Mouse (Mus musculus) CH12.LX (cell line): ENCODE results near the gene Fbf1. TPM values are rescaled to one million over a fixed set of nuclear protein-coding genes. Genes with fewer than 3 reads are reported as not detected.
A peak's percentile ranks its signal among the peaks of the same experiment; 100 is the strongest.

Experiments used
- DNase-seq: peaks from one replicate; pipeline ENCODE4 v3.0.0-alpha.2; 2013; ENCODE audit errors: extremely low read depth
- H3K27ac ChIP-seq: 2 replicates; pipeline ENCODE4 v1.5.1; 2012; ENCODE audit warnings: low read depth, mild to moderate bottlenecking, control low read depth, moderate library complexity; ENCODE audit not compliant: insufficient read depth
- H3K27me3 ChIP-seq: replicated peaks from 2 replicates; pipeline ENCODE3; 2012; ENCODE audit warnings: inconsistent platforms
- H3K36me3 ChIP-seq, 2 experiments: replicated peaks in 1 of 2; 2 replicates each; pipeline versions ENCODE3 to v1.6.1; 2012; ENCODE audit warnings: inconsistent platforms in 1 of 2, low read length in 1 of 2, mild to moderate bottlenecking in 1 of 2, mixed read lengths in 1 of 2, moderate library complexity in 1 of 2; ENCODE audit not compliant: control insufficient read depth in 1 of 2, insufficient read depth in 1 of 2
- H3K4me1 ChIP-seq, 2 experiments: 2 replicates each; pipeline ENCODE4 v1.6.1; 2012; ENCODE audit warnings: inconsistent platforms in 1 of 2, moderate library complexity in 1 of 2; ENCODE audit not compliant: insufficient read depth in 2 of 2, control insufficient read depth in 1 of 2
- H3K4me2 ChIP-seq: 2 replicates; pipeline ENCODE4 v1.6.1; 2012; ENCODE audit warnings: low read depth, mild to moderate bottlenecking, control low read depth; ENCODE audit not compliant: poor library complexity, insufficient read depth, severe bottlenecking
- H3K4me3 ChIP-seq, 3 experiments: fragments of 150-350 bp in 1 of 3; sonication (generic) in 1 of 3; replicated peaks in 1 of 3; 2 replicates each; pipeline versions ENCODE3 to v1.5.1; 2011 to 2012; ENCODE audit warnings: low read depth in 2 of 3, low read length in 2 of 3, mild to moderate bottlenecking in 2 of 3, moderate library complexity in 2 of 3, control low read depth in 1 of 3, improper control_type of control experiment in 1 of 3, inconsistent platforms in 1 of 3, mixed read lengths in 1 of 3; ENCODE audit not compliant: poor library complexity in 1 of 3
- H3K79me2 ChIP-seq: replicated peaks from 2 replicates; pipeline ENCODE4 v1.6.1; 2012; ENCODE audit warnings: mild to moderate bottlenecking, moderate library complexity; ENCODE audit not compliant: control insufficient read depth, poor library complexity, insufficient read depth, severe bottlenecking; ENCODE audit errors: extremely low read depth
- H3K9ac ChIP-seq: 2 replicates; pipeline ENCODE4 v1.6.1; 2012; ENCODE audit warnings: low read depth, mild to moderate bottlenecking, control low read depth, moderate library complexity; ENCODE audit not compliant: insufficient read depth
- H3K9me3 ChIP-seq: replicated peaks from 2 replicates; pipeline ENCODE3; 2012; ENCODE audit warnings: low read length, inconsistent platforms, mixed read lengths
- CHD1 ChIP-seq: IDR thresholded peaks from 2 replicates; pipeline ENCODE4 v1.6.1; 2012; ENCODE audit warnings: low read depth, low read length, improper control_type of control experiment, inconsistent platforms
- CHD2 ChIP-seq: IDR thresholded peaks from 2 replicates; pipeline ENCODE4 v1.6.1; 2011; ENCODE audit warnings: low read length, improper control_type of control experiment
- CTCF ChIP-seq, 2 experiments: IDR thresholded peaks in 1 of 2; conservative IDR thresholded peaks in 1 of 2; 2 replicates each; pipeline ENCODE4 v1.5.1; 2011 to 2012; ENCODE audit warnings: low read depth in 2 of 2, low read length in 2 of 2, improper control_type of control experiment in 1 of 2, inconsistent platforms in 1 of 2, mild to moderate bottlenecking in 1 of 2, moderate library complexity in 1 of 2
- ELF1 ChIP-seq: IDR thresholded peaks from 2 replicates; pipeline ENCODE4 v1.6.1; 2014; ENCODE audit warnings: low read depth, mild to moderate bottlenecking, inconsistent platforms, low read length, improper control_type of control experiment
- ETS1 ChIP-seq: conservative IDR thresholded peaks from 2 replicates; pipeline ENCODE4 v1.6.1; 2012; ENCODE audit warnings: low read depth, mild to moderate bottlenecking, inconsistent platforms, low read length, improper control_type of control experiment, moderate library complexity
- GABPA ChIP-seq: IDR thresholded peaks from 2 replicates; pipeline ENCODE4 v1.6.1; 2012; ENCODE audit warnings: low read depth, low read length, improper control_type of control experiment, inconsistent platforms; ENCODE audit not compliant: insufficient replicate concordance
- IRF4 ChIP-seq: IDR thresholded peaks from 2 replicates; pipeline ENCODE4 v1.6.1; 2014; ENCODE audit warnings: low read depth, mild to moderate bottlenecking, inconsistent platforms, low read length, improper control_type of control experiment
- JUN ChIP-seq: IDR thresholded peaks from 2 replicates; pipeline ENCODE4 v1.6.1; 2011; ENCODE audit warnings: low read depth, mild to moderate bottlenecking, low read length, improper control_type of control experiment, moderate library complexity; ENCODE audit not compliant: insufficient read depth
- KAT2A ChIP-seq: IDR thresholded peaks from 2 replicates; pipeline ENCODE4 v1.6.1; 2012; ENCODE audit warnings: low read length, improper control_type of control experiment, inconsistent platforms; ENCODE audit not compliant: insufficient replicate concordance
- MAFK ChIP-seq: IDR thresholded peaks from 2 replicates; pipeline ENCODE4 v1.6.1; 2011; ENCODE audit warnings: low read length, improper control_type of control experiment; ENCODE audit not compliant: insufficient replicate concordance
- MAX ChIP-seq: IDR thresholded peaks from 2 replicates; pipeline ENCODE4 v1.6.1; 2011; ENCODE audit warnings: low read length, improper control_type of control experiment
- MAZ ChIP-seq: IDR thresholded peaks from 2 replicates; pipeline ENCODE4 v1.6.1; 2012; ENCODE audit warnings: low read depth, mild to moderate bottlenecking, inconsistent platforms, low read length, improper control_type of control experiment, moderate library complexity
- MEF2A ChIP-seq: IDR thresholded peaks from 2 replicates; pipeline ENCODE4 v1.6.1; 2014; ENCODE audit warnings: low read depth, mild to moderate bottlenecking, inconsistent platforms, low read length, improper control_type of control experiment, borderline replicate concordance
- MYC ChIP-seq: IDR thresholded peaks from 2 replicates; pipeline ENCODE4 v1.6.1; 2011; ENCODE audit warnings: low read depth, mild to moderate bottlenecking, improper control_type of control experiment, low read length
- PAX5 ChIP-seq: IDR thresholded peaks from 2 replicates; pipeline ENCODE4 v1.6.1; 2012; ENCODE audit warnings: low read length, inconsistent platforms, mixed read lengths
- POLR2A ChIP-seq: IDR thresholded peaks from 2 replicates; pipeline ENCODE4 v1.6.1; 2011; ENCODE audit warnings: low read depth, mild to moderate bottlenecking, improper control_type of control experiment, low read length
- POLR2AphosphoS2 ChIP-seq: IDR thresholded peaks from 2 replicates; pipeline ENCODE4 v1.6.1; 2011; ENCODE audit warnings: low read depth, low read length, improper control_type of control experiment
- RCOR1 ChIP-seq: conservative IDR thresholded peaks from 2 replicates; pipeline ENCODE4 v1.6.1; 2012; ENCODE audit warnings: low read depth, mild to moderate bottlenecking, inconsistent platforms, low read length, improper control_type of control experiment
- SIN3A ChIP-seq: IDR thresholded peaks from 2 replicates; pipeline ENCODE4 v1.6.1; 2012; ENCODE audit warnings: low read length, improper control_type of control experiment, inconsistent platforms
- TBP ChIP-seq: conservative IDR thresholded peaks from 2 replicates; pipeline ENCODE4 v1.6.1; 2011; ENCODE audit warnings: low read depth, low read length, improper control_type of control experiment
- TCF12 ChIP-seq: IDR thresholded peaks from 2 replicates; pipeline ENCODE4 v1.6.1; 2014; ENCODE audit warnings: low read depth, mild to moderate bottlenecking, inconsistent platforms, low read length, improper control_type of control experiment
- ZC3H11A ChIP-seq: IDR thresholded peaks from 2 replicates; pipeline ENCODE4 v1.6.1; 2012; ENCODE audit warnings: low read depth, mild to moderate bottlenecking, inconsistent platforms, low read length, improper control_type of control experiment
- ZKSCAN1 ChIP-seq: IDR thresholded peaks from 2 replicates; pipeline ENCODE4 v1.6.1; 2012; ENCODE audit warnings: low read depth, inconsistent platforms, low read length, improper control_type of control experiment, borderline replicate concordance
- ZNF384 ChIP-seq: IDR thresholded peaks from 2 replicates; pipeline ENCODE4 v1.6.1; 2012; ENCODE audit warnings: low read depth, low read length, improper control_type of control experiment, inconsistent platforms
- dilution Hi-C: fragments of 300-500 bp; cut with MboI; formaldehyde crosslinking; loops from 2 replicates; pipeline ENCODE4 v1.14.3; 2020; ENCODE audit warnings: low sequenced_read_pairs; ENCODE audit not compliant: extremely low pct_unique_long_range_greater_than_20kb, extremely low pct_ligation_motif_present
- in situ Hi-C: fragments of 300-500 bp; cut with MboI; formaldehyde crosslinking; loops from 3 replicates; pipeline ENCODE4 v1.14.3; 2019; ENCODE audit warnings: low sequenced_read_pairs, low pct_ligation_motif_present, low pct_unique_long_range_greater_than_20kb, mixed read lengths
- polyA plus RNA-seq: library from polyadenylated mRNA; unstranded; fragments of >175 nt; gene quantifications from 2 replicates; pipeline ENCODE4 v1.2.1, GENCODE M21; 2012; ENCODE audit warnings: low read depth; ENCODE audit not compliant: insufficient read length
- total RNA-seq, 2 experiments: library from RNA; depleted of rRNA; stranded (reverse); fragments of 300-350 nt in 1 of 2; fragments of >200 nt in 1 of 2; gene quantifications; 2 replicates each; pipeline ENCODE4 v1.2.3; 2012 to 2014

Fbf1 gene
- total and polyA plus RNA-seq, 3 experiments, result 23.9 to 44.8 (median 39.0) TPM

GRCm38 (mm10) chr11:116138468-116139138, 29.4 kb downstream of the Fbf1 start, which contains the start of gene Mrpl38 (continued):
- TF ChIP-seq MAZ (0 out of 2 replicates have a peak, but pooled peaks have one; percentile 13), ETS1 (no peak), TCF12 (peak; percentile 93), KAT2A (peak; percentile 47; the same call in 1 of the 2 replicates), GABPA (no peak), TBP (peak; percentile 77; the same call in 1 of the 2 replicates), POLR2AphosphoS2 (peak; percentile 54; the same call in 1 of the 2 replicates), CHD2 (no peak), MAX (peak; percentile 87), ZKSCAN1 (no peak), JUN (no peak), CHD1 (0 out of 2 replicates have a peak, but pooled peaks have one; percentile 9)
- TF ChIP-seq, all 38 proteins: peak for 24

- dilution Hi-C loops, result no loop called here
- peaks cover 21 to 54% of the 10 kb centered on the region in 2 experiments for H3K4me1 ChIP-seq
- peaks cover 39 to 65% of the 10 kb centered on the region in 2 experiments for H3K36me3 ChIP-seq
- in situ Hi-C loops, result no loop called here
- H3K27ac ChIP-seq, result peak overlapping the region; percentile 47
- H3K9ac ChIP-seq, result peak overlapping the region; percentile 92
- no peaks in the 10 kb centered on the region for H3K9me3 ChIP-seq
- peak; percentile 33 for DNase-seq
- H3K4me3 ChIP-seq, result peak overlapping the region; percentile 83 to 95 (median 83)
- no peaks in the 10 kb centered on the region for H3K27me3 ChIP-seq
- H3K4me2 ChIP-seq, result peak overlapping the region; percentile 81
- TF ChIP-seq GABPA (no peak), SIN3A (peak; percentile 5; the same call in 1 of the 2 replicates), MAZ (0 out of 2 replicates have a peak, but pooled peaks have one; percentile 19), ETS1 (no peak), CHD1 (no peak), PAX5 (no peak), ELF1 (no peak)
- peaks cover 24% of the 10 kb centered on the region for H3K79me2 ChIP-seq
Measured at GRCm38 (mm10) chr11:116138096-116138467, 29.9 kb downstream of the Fbf1 start.

GRCm38 (mm10) chr11:116134171-116134570, 33.8 kb downstream of the Fbf1 start:
- Histone ChIP-seq H3K4me1 (peaks cover 15 to 40% of the 10 kb centered on the region in 2 experiments), H3K36me3 (peaks cover 44 to 70% of the 10 kb centered on the region in 2 experiments), H3K79me2 (peaks cover 24% of the 10 kb centered on the region), H3K4me3 (no peak overlapping the region), H3K4me2 (no peak overlapping the region), H3K9ac (no peak overlapping the region), H3K27ac (no peak overlapping the region), H3K27me3 (no peaks in the 10 kb centered on the region), H3K9me3 (no peaks in the 10 kb centered on the region)
- in situ Hi-C loops (loop anchor here (5.0 kb wide), 1 partner anchor 47 kb away; the partner anchor contains the start of gene Wbp2), dilution Hi-C loops (no loop called here)
- no peak for DNase-seq
- TF ChIP-seq CTCF (conservative IDR thresholded peaks at IDR 0.05 in 1 of 2, IDR thresholded peaks at IDR 0.05 in 1 of 2; ENCODE audit: low read depth in 2 of 2, low read length in 2 of 2), result no peak
- TF ChIP-seq TBP, result no peak
- no peak for TF ChIP-seq ZC3H11A
- no peak for TF ChIP-seq MEF2A
- no peak for TF ChIP-seq IRF4
- TF ChIP-seq ZNF384, result no peak
- TF ChIP-seq MYC, result no peak
- no peak for TF ChIP-seq RCOR1
- TF ChIP-seq POLR2A, result no peak
- no peak for TF ChIP-seq MAFK
